In the genomic region with DNA sequence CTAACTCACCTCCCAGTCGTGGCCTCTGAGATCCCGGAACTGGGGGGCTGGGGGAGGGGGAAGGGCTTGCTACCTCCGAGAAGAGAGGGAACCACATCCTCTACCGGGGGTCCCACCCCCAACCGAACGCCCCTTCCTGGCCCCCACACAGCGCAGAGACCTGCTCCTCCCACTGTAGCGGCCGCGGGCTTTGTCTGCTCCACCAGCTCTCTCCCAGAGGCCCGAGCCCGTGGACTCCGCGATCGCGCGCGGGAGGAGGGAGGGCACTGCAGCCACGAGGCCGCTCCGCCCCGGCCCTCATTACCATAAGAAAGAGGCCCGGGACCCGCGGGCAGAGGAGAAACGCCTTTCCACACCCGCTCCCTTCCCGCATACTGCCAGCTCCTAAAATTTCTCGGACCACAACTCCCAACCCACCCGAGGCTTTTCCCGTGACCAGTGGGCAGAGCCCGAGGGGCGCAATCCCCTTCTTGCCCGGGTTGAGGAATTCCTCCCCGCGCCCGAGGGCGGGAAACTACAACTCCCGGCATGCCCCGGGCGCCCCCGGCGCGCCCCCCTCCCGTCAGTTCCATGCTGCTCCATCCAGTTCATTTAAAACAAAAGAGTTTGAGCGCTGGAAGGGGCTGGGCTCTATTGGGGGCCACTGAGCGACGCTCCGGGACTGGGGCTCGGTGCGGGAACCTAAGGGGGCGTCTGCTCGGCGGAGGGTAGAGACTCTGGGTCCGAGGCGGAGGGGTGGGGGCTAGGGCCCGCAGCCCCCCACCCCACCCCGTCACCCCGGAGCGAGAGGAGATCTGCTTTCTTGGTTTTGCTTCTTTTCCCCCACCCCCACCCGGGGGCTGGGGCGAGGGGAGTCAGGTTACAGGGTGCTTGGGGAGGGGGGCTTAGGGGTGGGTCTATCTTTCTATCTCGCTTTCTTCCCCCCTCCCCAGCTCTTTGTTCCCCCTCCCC, we compare ENCODE assay signal across 1 mouse cellular context.
TF ChIP-seq lines count a peak whose summit lies in the region.

No protein-coding gene starts in this region.

TF ChIP-seq in CH12.LX, 34 proteins besides CTCF, POLR2A, EP300 and RAD21 (continued from another document):
- peak; percentile 96 for TF ChIP-seq MXI1 (IDR thresholded peaks at IDR 0.05; ENCODE audit: low read depth, low read length)
- TF ChIP-seq SIN3A (IDR thresholded peaks at IDR 0.05; ENCODE audit: low read length), result peak; percentile 95
- TF ChIP-seq E2F4 (IDR thresholded peaks at IDR 0.05; ENCODE audit: insufficient replicate concordance, low read depth, low read length), result no peak; the same call in 1 of the 2 replicates
- no peak; the same call in 1 of the 2 replicates for TF ChIP-seq BHLHE40 (IDR thresholded peaks at IDR 0.05; ENCODE audit: low read depth, low read length)
- no peak for TF ChIP-seq SMC3 (IDR thresholded peaks at IDR 0.05; ENCODE audit: low read depth, low read length)
- TF ChIP-seq POLR2AphosphoS2 (IDR thresholded peaks at IDR 0.05; ENCODE audit: low read depth, low read length), result no peak
- no peak for TF ChIP-seq PAX5 (IDR thresholded peaks at IDR 0.05; ENCODE audit: low read length)
- TF ChIP-seq TBP (conservative IDR thresholded peaks at IDR 0.05; ENCODE audit: low read depth, low read length), result no peak
- TF ChIP-seq HCFC1 (IDR thresholded peaks at IDR 0.05; ENCODE audit: low read depth, low read length), result peak; percentile 98
- TF ChIP-seq ELF1 (IDR thresholded peaks at IDR 0.05; ENCODE audit: low read depth, low read length), result peak; percentile 79
- no peak for TF ChIP-seq NRF1 (IDR thresholded peaks at IDR 0.05; ENCODE audit: low read depth, low read length)
- TF ChIP-seq UBTF (IDR thresholded peaks at IDR 0.05; ENCODE audit: low read depth, low read length), result 0 out of 2 replicates have a peak, but pooled peaks have one; percentile 7
- TF ChIP-seq RCOR1 (conservative IDR thresholded peaks at IDR 0.05; ENCODE audit: low read depth, low read length), result no peak
- TF ChIP-seq ETS1 (conservative IDR thresholded peaks at IDR 0.05; ENCODE audit: low read depth, low read length), result 0 out of 2 replicates have a peak, but pooled peaks have one; percentile 20
- TF ChIP-seq KAT2A (IDR thresholded peaks at IDR 0.05; ENCODE audit: insufficient replicate concordance, low read length), result peak; percentile 80; the same call in 1 of the 2 replicates
- TF ChIP-seq USF2 (conservative IDR thresholded peaks at IDR 0.05; ENCODE audit: low read depth, low read length), result no peak
- TF ChIP-seq CHD2 (IDR thresholded peaks at IDR 0.05; ENCODE audit: low read length), result peak; percentile 90
- TF ChIP-seq ZMIZ1 (IDR thresholded peaks at IDR 0.05; ENCODE audit: low read depth, low read length), result no peak
- no peak for TF ChIP-seq JUND (conservative IDR thresholded peaks at IDR 0.05; ENCODE audit: low read depth, low read length)
- TF ChIP-seq MEF2A (IDR thresholded peaks at IDR 0.05; ENCODE audit: borderline replicate concordance, low read depth, low read length), result peak; percentile 37; the same call in 1 of the 2 replicates
